ENCODE assay signal across 15 mouse cellular contexts in genomic region chr4:34797294-34797983, GRCm38 (mm10). TPM values are rescaled to one million over a fixed set of nuclear protein-coding genes. Genes with fewer than 3 reads are reported as not detected.
"Had no signal": no experiment of that assay in that cellular context is flagged by ENCODE, and none has a peak within 500 bp of the region (broad histone marks: within the 10 kb centered on the region; RNA-seq: fewer than 3 reads in every experiment).

No protein-coding gene starts in this region.

- H3K27me3 ChIP-seq: limb, embryonic 13.5 days; liver, embryonic 15.5 days; neural tube, embryonic 12.5 days had no signal

- H3K9me3 ChIP-seq: limb, embryonic 13.5 days; liver, embryonic 15.5 days; midbrain, embryonic 10.5 days; neural tube, embryonic 12.5 days had no signal

- H3K27ac ChIP-seq: kidney, postnatal 0 days; limb, embryonic 13.5 days; liver, embryonic 15.5 days; midbrain, embryonic 10.5 days; neural tube, embryonic 12.5 days; stomach, postnatal 0 days had no signal

- H3K36me3 ChIP-seq: liver, embryonic 15.5 days; midbrain, embryonic 10.5 days; neural tube, embryonic 12.5 days had no signal

- H3K9ac ChIP-seq: limb, embryonic 13.5 days; liver, embryonic 15.5 days; neural tube, embryonic 12.5 days had no signal

- H3K4me1 ChIP-seq: liver, embryonic 15.5 days; midbrain, embryonic 10.5 days had no signal

- DNase-seq: kidney, adult 11 months; kidney, adult 9 months; kidney, postnatal 36 days; layer of hippocampus, adult 9-11 months; layer of hippocampus, postnatal 36 days; midbrain, embryonic 14.5 days; thymus, adult 18-20 months; thymus, postnatal 14 days had no signal

- H3K4me3 ChIP-seq: limb, embryonic 13.5 days; liver, embryonic 15.5 days; midbrain, embryonic 10.5 days; neural tube, embryonic 12.5 days had no signal

- H3K4me2 ChIP-seq: limb, embryonic 13.5 days; liver, embryonic 11.5 days; liver, embryonic 15.5 days; neural tube, embryonic 12.5 days had no signal

RNA-seq across cellular contexts. Expression of gene Gm136, which starts 41.4 kb away (rescaled TPM):
- polyA plus RNA-seq: kidney, postnatal 0 days; limb, embryonic 13.5 days; liver, embryonic 11.5 days; liver, embryonic 15.5 days; midbrain, embryonic 10.5 days; midbrain, embryonic 14.5 days; neural tube, embryonic 12.5 days; stomach, postnatal 0 days had no signal
